Mouse (Mus musculus): ENCODE data around the gene Mnd1.

Gene Mnd1

DNA sequence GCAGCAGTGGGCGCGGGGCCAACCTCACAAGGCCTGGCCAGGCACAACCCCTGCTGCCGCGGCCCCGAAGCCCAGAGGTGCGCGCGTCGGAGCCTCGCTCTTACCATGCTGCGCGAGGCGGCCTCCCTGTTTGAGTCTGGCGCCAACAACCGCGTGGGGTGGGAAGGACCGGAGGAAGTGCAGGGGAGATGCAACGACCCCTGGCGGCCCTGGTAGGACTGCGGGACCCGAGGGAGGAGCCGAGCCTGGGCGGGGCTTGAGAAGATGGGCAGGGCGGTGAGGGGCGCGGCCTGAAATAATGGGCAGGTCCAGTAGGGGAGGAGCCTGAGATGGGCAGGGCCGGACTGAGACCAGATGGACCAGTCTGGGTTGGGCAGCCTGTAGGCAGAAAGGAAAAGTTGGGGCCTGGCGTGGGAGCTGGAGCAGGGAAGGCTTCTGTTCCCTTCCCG is at the start of gene Mnd1:
Gene Mnd1, minus strand, starts transcription at position 229 of the 449 bp plus-strand sequence.
- DNase-seq: peak; percentile 99

- no peak for DNase-seq
Measured at GRCm38 (mm10) chr3:84204640-84205039, 49.1 kb upstream of the Mnd1 start.

GRCm38 (mm10) chr3:84200559-84201420 is 45.2 kb upstream of the Mnd1 start:
- no peak for DNase-seq

DNA sequence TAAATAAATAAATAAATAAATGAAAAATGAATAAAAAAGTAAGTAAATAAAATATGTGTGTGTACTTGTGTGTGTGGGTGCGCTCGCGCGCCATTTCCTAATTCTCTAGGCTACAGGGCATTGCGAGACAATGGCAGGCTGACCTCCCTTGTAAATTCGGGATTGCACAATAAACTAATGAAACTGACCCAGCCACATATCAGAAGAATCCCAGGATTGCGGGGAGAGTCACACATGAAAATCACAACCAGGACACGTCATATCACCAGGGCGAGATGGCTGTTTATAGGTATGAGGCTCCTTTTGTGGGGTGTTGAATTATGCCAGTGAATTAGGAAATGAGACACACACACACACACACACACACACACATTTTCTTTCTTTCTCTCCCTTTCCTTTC is 43.9 kb upstream of the Mnd1 start:
- no peak for DNase-seq

DNA sequence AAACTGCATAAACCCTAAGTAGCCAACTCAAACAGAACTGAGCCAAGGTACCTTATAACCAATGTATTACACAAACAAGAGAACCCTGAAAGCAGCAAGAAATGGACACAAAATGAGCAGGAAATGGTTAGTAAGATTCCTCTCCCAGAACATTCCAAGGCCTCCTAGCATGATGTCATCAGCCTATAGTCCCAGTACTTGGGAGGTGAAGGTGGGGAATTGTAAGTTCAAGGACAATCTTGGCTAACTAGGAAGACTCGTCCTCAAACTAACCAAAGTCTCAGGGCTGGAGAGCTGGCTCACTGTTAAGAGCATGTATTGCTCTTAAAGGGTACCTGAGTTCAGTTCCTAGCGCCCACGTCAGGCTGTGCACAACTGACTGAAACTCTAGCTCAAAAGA is 42.6 kb upstream of the Mnd1 start:
- DNase-seq: no peak

DNA sequence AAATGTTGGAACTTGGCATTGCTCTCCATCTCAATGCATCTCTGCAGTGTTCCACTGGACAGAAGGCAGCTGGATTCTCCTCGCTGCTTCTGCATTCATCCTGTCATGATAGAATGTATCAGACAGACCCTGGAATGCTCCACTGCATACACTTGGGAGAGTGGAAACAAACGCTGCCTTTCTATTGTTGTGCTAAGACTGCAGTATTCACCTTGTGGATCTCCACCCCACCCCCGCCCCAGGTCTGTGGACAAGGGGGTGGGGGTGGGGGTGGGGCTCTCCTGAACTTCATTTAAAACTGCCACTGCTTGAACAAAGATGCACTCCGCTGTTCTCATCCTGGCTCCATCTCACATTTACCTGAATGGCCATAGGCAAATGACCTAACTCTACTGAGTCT is 38.3 kb upstream of the Mnd1 start:
- DNase-seq: no peak

DNA sequence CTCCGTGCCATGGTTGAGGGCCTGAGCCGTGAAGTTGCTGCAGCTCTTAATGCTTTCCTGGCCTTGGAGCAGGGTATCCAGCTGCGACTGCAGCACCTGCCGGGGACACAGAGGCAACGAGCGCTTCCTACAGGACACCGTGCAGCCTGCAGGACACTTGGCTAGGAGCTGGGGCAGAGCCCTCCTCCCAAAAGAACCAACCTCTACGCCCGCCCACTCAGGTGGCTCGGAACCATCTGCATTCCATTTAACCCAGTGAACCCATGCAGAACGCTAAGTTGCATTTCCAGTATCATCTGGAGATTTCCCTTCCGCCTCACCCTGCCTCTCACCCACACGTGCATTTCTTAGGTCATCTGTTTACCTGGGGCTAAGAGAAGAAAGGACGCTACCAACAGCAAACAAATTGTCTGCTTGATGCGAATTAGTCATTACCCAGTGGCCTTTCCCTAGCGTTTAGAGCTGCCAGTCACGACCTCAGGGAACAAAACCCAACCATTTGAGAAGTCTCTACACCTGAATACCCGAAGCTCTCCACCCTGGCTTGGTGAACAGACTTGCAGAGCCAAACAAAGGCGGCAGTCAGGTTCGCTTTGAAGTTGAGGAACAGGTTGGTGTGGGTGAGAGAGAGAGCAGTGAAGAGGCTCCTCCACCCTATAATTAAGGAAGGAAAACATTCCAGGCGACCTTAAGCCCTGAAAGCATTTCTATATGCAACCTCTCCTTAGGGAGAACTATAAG is 35.7 kb upstream of the Mnd1 start:
- peak; percentile 15 for DNase-seq

- DNase-seq: peak; percentile 42
Measured at GRCm38 (mm10) chr3:84190513-84191061, 35.0 kb upstream of the Mnd1 start.

DNA sequence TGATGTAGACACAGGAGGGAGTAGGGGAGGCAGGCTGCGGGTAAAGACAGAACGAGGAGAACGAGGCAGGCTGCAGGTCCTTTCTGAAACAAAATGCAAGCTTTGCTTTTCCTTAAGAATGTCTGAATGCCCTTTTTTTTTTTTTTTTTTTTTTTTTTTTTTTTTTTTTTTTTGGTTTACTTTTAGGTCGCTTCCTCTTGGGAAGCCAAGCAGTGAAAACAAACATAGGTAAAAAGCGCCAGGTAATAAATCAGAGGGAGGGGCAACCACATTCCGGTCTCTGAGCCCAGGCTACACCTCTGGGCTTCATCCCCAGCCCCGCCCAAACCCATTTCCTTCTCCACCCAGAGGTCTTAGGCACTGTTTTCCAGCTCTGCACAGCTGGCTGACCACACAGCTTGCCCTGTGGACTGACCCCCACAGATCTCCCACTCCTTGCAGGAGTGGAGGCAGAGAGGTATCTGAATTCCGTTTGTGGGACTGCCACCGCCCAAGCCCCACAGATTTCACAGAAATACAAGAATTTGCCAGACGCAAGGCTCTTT is 34.1 kb upstream of the Mnd1 start:
- DNase-seq: no peak

GRCm38 (mm10) chr3:84181717-84182116 is 26.1 kb upstream of the Mnd1 start:
- DNase-seq: no peak

GRCm38 (mm10) chr3:84181102-84181501 is 25.5 kb upstream of the Mnd1 start:
- no peak for DNase-seq

- no peak for DNase-seq
Measured at GRCm38 (mm10) chr3:84180304-84180703, 24.7 kb upstream of the Mnd1 start.

GRCm38 (mm10) chr3:84177834-84178233 is 22.2 kb upstream of the Mnd1 start:
- DNase-seq: no peak

DNA sequence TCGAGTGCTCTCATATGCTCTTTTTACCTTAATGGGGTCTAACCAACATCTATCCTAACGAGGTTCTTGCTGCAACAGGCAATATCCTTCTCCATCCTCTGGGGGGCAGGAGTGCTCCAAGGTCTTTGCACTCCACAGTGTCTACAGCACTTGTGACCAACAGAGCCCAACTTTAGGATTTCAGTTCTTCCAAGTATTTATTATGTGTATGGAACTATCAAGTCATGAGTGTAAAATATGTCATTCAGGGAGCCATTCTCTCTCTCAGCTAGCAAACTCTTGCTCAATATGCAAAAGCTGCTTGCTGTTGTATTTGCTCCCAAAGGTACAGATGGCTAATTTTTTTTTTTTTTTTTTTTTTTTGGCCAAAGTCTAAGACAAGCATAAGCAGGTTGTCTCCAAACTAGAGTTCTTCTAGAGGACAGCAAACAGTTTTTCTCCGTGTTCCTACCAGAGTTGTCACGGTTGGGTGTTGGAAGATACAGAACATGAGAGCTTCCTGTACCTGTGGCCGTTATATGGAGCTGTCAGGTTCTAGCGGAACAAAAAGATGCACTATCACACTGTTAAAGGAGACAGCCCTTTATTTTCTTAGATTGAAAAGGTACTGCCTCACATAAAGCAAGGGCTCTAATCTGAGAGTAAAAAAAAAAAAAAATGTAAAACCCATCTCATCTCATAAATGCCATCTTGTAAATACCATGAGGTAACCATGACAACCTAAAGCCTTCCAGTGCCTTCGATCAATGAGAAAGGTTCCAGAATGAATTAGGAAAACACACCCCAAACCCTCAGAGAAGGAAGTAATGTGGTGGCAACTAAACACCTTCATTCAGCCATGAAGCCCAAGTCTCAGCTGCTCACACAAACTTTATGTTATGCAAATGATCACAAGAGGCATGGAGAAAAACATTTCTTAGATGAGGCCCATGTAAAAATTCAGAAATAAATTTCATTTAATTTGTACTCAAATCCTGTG is 20.0 kb upstream of the Mnd1 start:
- peak; percentile 79 for DNase-seq

- no peak for DNase-seq
Measured at GRCm38 (mm10) chr3:84173581-84174154, 18.1 kb upstream of the Mnd1 start, which contains the start of gene Gm6525. Gene Gm6525 (plus strand): TSS chr3:84174104.

- DNase-seq: peak; percentile 51
Measured at GRCm38 (mm10) chr3:84172406-84172805, 16.8 kb upstream of the Mnd1 start.

GRCm38 (mm10) chr3:84169393-84170005 is 13.9 kb upstream of the Mnd1 start:
- DNase-seq: no peak

GRCm38 (mm10) chr3:84168943-84169342 is 13.4 kb upstream of the Mnd1 start:
- no peak for DNase-seq

- no peak for DNase-seq
Measured at GRCm38 (mm10) chr3:84166073-84166472, 10.5 kb upstream of the Mnd1 start.

DNA sequence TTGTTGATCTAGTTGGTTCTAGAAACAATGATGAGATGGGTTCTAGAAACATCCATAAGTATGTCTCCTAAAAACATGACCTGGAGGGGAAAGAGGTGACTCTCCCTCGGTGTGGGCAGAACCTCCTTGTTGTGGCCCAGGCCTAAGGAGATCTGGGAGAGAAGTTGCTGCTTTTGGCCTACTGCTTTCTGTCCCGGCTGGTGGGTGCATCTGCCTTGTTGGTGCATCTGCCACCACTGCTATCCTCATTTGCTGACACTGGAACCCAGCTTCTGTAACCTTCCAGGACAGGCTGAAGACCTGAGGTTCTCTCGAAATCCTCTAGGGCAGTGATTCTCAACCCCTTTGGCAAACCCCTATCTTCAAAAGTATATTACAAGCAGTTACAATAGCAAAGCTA is 9.8 kb upstream of the Mnd1 start:
- no peak for DNase-seq

All from thymus, postnatal 4 days (tissue).